Mouse (Mus musculus): ENCODE measurements around the gene Scly. TPM values are rescaled to one million over a fixed set of nuclear protein-coding genes. Genes with fewer than 3 reads are reported as not detected.

Scly gene
- total and polyA plus RNA-seq, 3 experiments: 10.1 to 16.6 (median 10.5) TPM

GRCm38 (mm10) chr1:91346892-91347291 lies 48.8 kb downstream of the Scly start:
- no peaks in the 10 kb centered on the region for H3K36me3 ChIP-seq (replicated peaks)
- H3K9me3 ChIP-seq (replicated peaks): no peaks in the 10 kb centered on the region
- H3K4me1 ChIP-seq (ENCODE audit: insufficient read depth, low read depth, low read length): no peaks in the 10 kb centered on the region
- TF ChIP-seq CTCF (IDR thresholded peaks at IDR 0.05; ENCODE audit: low read depth, low read length) (peak; percentile 99), GATA2 (IDR thresholded peaks at IDR 0.05; ENCODE audit: borderline replicate concordance, low read depth, low read length) (no peak)
- ATAC-seq (ENCODE audit: extremely low read depth, insufficient number of reproducible peaks, low FRiP score, poor library complexity, severe bottlenecking): peak; percentile 79
- no peak overlapping the region for H3K4me3 ChIP-seq (ENCODE audit: low read depth, low read length)
- peak; percentile 83 for DNase-seq (ENCODE audit: low spot score)
- H3K27me3 ChIP-seq (ENCODE audit: insufficient read depth, low read length): peaks cover 29% of the 10 kb centered on the region

DNA sequence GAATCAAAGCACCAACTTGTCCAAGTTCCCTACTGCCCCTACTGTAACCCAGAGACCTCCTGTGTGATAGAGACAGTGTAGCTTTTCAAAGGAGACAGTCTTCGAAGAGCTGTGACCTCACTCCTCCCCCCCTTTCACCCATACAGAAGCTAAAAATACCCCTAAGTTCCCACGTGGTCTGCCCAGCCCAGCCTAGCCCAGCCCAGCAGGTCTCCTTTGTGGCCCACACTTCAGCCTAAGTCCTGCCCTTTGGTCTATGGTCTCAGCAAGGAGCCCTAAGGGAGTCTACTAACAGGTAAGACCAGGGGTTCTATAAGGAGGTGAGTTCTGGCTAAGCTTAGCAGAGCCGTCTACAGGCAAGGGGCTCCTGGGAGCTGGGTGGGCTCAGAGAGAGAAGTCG lies 52.7 kb downstream of the Scly start, which contains the start of gene Klhl30:
Gene Klhl30, plus strand, starts transcription at position 176 of the 400 bp plus-strand sequence.
- Histone ChIP-seq H3K27me3 (ENCODE audit: insufficient read depth, low read length) (peaks cover 41% of the 10 kb centered on the region), H3K9me3 (replicated peaks) (no peaks in the 10 kb centered on the region), H3K36me3 (replicated peaks) (no peaks in the 10 kb centered on the region), H3K4me1 (ENCODE audit: insufficient read depth, low read depth, low read length) (no peaks in the 10 kb centered on the region), H3K4me3 (ENCODE audit: low read depth, low read length) (no peak within 1 kb of the TSS)
- TF ChIP-seq GATA1 (IDR thresholded peaks at IDR 0.05; ENCODE audit: borderline replicate concordance, low read length) (no peak), POLR2AphosphoS5 (IDR thresholded peaks at IDR 0.05; ENCODE audit: insufficient replicate concordance, low read depth, low read length) (no peak), GATA2 (IDR thresholded peaks at IDR 0.05; ENCODE audit: borderline replicate concordance, low read depth, low read length) (no peak), TAL1 (conservative IDR thresholded peaks at IDR 0.05; ENCODE audit: low read depth, low read length) (no peak), CTCF (IDR thresholded peaks at IDR 0.05; ENCODE audit: low read depth, low read length) (no peak)
- DNase-seq (ENCODE audit: low spot score): no peak
- ATAC-seq (ENCODE audit: extremely low read depth, insufficient number of reproducible peaks, low FRiP score, poor library complexity, severe bottlenecking): no peak

DNA sequence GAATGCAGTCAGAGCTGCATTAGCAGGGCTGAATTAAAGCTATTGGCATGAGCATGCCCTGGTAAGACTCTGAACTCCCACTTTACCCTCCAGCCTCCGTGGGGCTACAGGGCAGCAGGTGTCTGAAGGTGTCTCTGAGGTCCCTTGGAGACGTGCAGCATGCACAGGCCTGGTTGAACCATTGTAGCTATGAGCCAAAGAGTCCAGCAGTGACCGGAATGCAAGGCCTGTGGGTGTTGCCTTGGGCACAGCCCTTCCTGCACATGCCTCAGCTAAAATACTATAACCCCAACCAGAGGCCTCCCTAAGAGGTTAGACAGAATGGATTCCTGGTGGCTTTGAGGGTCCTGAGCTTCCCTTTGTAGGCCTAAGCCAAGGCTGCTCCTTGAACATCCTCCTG lies 53.1 kb downstream of the Scly start:
- H3K9me3 ChIP-seq (replicated peaks): no peaks in the 10 kb centered on the region
- H3K36me3 ChIP-seq (replicated peaks): no peaks in the 10 kb centered on the region
- TF ChIP-seq POLR2AphosphoS5 (IDR thresholded peaks at IDR 0.05; ENCODE audit: insufficient replicate concordance, low read depth, low read length): no peak
- TF ChIP-seq GATA2 (IDR thresholded peaks at IDR 0.05; ENCODE audit: borderline replicate concordance, low read depth, low read length): no peak
- no peak for TF ChIP-seq CTCF (IDR thresholded peaks at IDR 0.05; ENCODE audit: low read depth, low read length)
- no peak for TF ChIP-seq GATA1 (IDR thresholded peaks at IDR 0.05; ENCODE audit: borderline replicate concordance, low read length)
- no peak for TF ChIP-seq TAL1 (conservative IDR thresholded peaks at IDR 0.05; ENCODE audit: low read depth, low read length)
- ATAC-seq (ENCODE audit: extremely low read depth, insufficient number of reproducible peaks, low FRiP score, poor library complexity, severe bottlenecking): no peak
- no peaks in the 10 kb centered on the region for H3K4me1 ChIP-seq (ENCODE audit: insufficient read depth, low read depth, low read length)
- H3K4me3 ChIP-seq (ENCODE audit: low read depth, low read length): no peak overlapping the region
- H3K27me3 ChIP-seq (ENCODE audit: insufficient read depth, low read length): peaks cover 45% of the 10 kb centered on the region
- no peak for DNase-seq (ENCODE audit: low spot score)

DNA sequence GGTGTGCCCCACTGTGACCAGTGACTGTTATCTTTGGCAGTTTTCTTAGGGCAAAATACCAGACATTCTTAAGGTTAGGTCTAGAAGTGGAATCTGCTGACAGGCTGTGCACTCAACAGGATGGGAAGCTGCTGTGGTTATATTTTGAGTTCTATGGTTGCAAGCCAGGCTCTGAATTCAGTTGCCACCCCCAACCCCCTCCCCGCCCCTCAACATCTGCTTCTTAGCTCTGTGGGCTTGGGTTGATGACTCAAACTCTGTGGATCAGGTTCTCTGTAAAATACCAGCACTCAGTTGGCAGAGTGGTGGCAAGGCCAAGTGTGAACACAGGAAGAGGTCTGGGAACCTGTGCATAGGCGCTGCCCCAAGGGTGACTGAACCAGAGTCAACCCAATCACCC lies 54.1 kb downstream of the Scly start:
- Histone ChIP-seq H3K4me3 (ENCODE audit: low read depth, low read length) (no peak overlapping the region), H3K4me1 (ENCODE audit: insufficient read depth, low read depth, low read length) (no peaks in the 10 kb centered on the region), H3K36me3 (replicated peaks) (no peaks in the 10 kb centered on the region), H3K27me3 (ENCODE audit: insufficient read depth, low read length) (peaks cover 46% of the 10 kb centered on the region), H3K9me3 (replicated peaks) (no peaks in the 10 kb centered on the region)
- DNase-seq (ENCODE audit: low spot score): no peak
- no peak for ATAC-seq (ENCODE audit: extremely low read depth, insufficient number of reproducible peaks, low FRiP score, poor library complexity, severe bottlenecking)
- TF ChIP-seq POLR2AphosphoS5 (IDR thresholded peaks at IDR 0.05; ENCODE audit: insufficient replicate concordance, low read depth, low read length) (no peak), GATA1 (IDR thresholded peaks at IDR 0.05; ENCODE audit: borderline replicate concordance, low read length) (no peak), TAL1 (conservative IDR thresholded peaks at IDR 0.05; ENCODE audit: low read depth, low read length) (no peak), GATA2 (IDR thresholded peaks at IDR 0.05; ENCODE audit: borderline replicate concordance, low read depth, low read length) (no peak), CTCF (IDR thresholded peaks at IDR 0.05; ENCODE audit: low read depth, low read length) (no peak)

- no peak overlapping the region for H3K4me3 ChIP-seq (ENCODE audit: low read depth, low read length)
- ATAC-seq (ENCODE audit: extremely low read depth, insufficient number of reproducible peaks, low FRiP score, poor library complexity, severe bottlenecking): no peak
- no peaks in the 10 kb centered on the region for H3K36me3 ChIP-seq (replicated peaks)
- DNase-seq (ENCODE audit: low spot score): no peak
- H3K4me1 ChIP-seq (ENCODE audit: insufficient read depth, low read depth, low read length): no peaks in the 10 kb centered on the region
- TF ChIP-seq CTCF (IDR thresholded peaks at IDR 0.05; ENCODE audit: low read depth, low read length): no peak
- no peak for TF ChIP-seq TAL1 (conservative IDR thresholded peaks at IDR 0.05; ENCODE audit: low read depth, low read length)
- TF ChIP-seq GATA2 (IDR thresholded peaks at IDR 0.05; ENCODE audit: borderline replicate concordance, low read depth, low read length): no peak
- TF ChIP-seq GATA1 (IDR thresholded peaks at IDR 0.05; ENCODE audit: borderline replicate concordance, low read length): no peak
- TF ChIP-seq POLR2AphosphoS5 (IDR thresholded peaks at IDR 0.05; ENCODE audit: insufficient replicate concordance, low read depth, low read length): no peak
- no peaks in the 10 kb centered on the region for H3K9me3 ChIP-seq (replicated peaks)
- peaks cover 56% of the 10 kb centered on the region for H3K27me3 ChIP-seq (ENCODE audit: insufficient read depth, low read length)
Observed at GRCm38 (mm10) chr1:91356105-91356504, 58.0 kb downstream of the Scly start.

GRCm38 (mm10) chr1:91362113-91362512 lies 64.0 kb downstream of the Scly start:
- no peak for TF ChIP-seq POLR2AphosphoS5 (IDR thresholded peaks at IDR 0.05; ENCODE audit: insufficient replicate concordance, low read depth, low read length)
- no peak for TF ChIP-seq GATA1 (IDR thresholded peaks at IDR 0.05; ENCODE audit: borderline replicate concordance, low read length)
- TF ChIP-seq CTCF (IDR thresholded peaks at IDR 0.05; ENCODE audit: low read depth, low read length): no peak
- TF ChIP-seq TAL1 (conservative IDR thresholded peaks at IDR 0.05; ENCODE audit: low read depth, low read length): no peak
- TF ChIP-seq GATA2 (IDR thresholded peaks at IDR 0.05; ENCODE audit: borderline replicate concordance, low read depth, low read length): no peak
- H3K27me3 ChIP-seq (ENCODE audit: insufficient read depth, low read length): peaks cover 62% of the 10 kb centered on the region
- no peak for DNase-seq (ENCODE audit: low spot score)
- no peaks in the 10 kb centered on the region for H3K9me3 ChIP-seq (replicated peaks)
- no peak for ATAC-seq (ENCODE audit: extremely low read depth, insufficient number of reproducible peaks, low FRiP score, poor library complexity, severe bottlenecking)
- H3K4me1 ChIP-seq (ENCODE audit: insufficient read depth, low read depth, low read length): peaks cover 16% of the 10 kb centered on the region
- no peaks in the 10 kb centered on the region for H3K36me3 ChIP-seq (replicated peaks)
- no peak overlapping the region for H3K4me3 ChIP-seq (ENCODE audit: low read depth, low read length)
